Mouse (Mus musculus): ENCODE results near the gene Prpsap1. TPM values are rescaled to one million over a fixed set of nuclear protein-coding genes. Genes with fewer than 3 reads are reported as not detected.
A peak's percentile ranks its signal among the peaks of the same experiment; 100 is the strongest.

Prpsap1 gene
- total and polyA plus RNA-seq, 3 experiments, result 79.8 to 114 (median 114) TPM

GRCm38 (mm10) chr11:116499018-116499417 is 5.0 kb upstream of the Prpsap1 start:
- dilution Hi-C loops (cut with MboI; ENCODE audit: extremely low pct_ligation_motif_present, extremely low pct_unique_long_range_greater_than_20kb, low sequenced_read_pairs) (no loop called here), in situ Hi-C loops (cut with MboI; ENCODE audit: low pct_ligation_motif_present, low pct_unique_long_range_greater_than_20kb, low sequenced_read_pairs) (loop anchor here (5.0 kb wide), 1 partner anchor 33 kb away; the partner anchor contains the start of gene Sphk1)
- Histone ChIP-seq H3K9me3 (replicated peaks; ENCODE audit: low read length) (peaks cover 2% of the 10 kb centered on the region), H3K27ac (ENCODE audit: insufficient read depth, low read depth) (no peak overlapping the region), H3K27me3 (replicated peaks) (no peaks in the 10 kb centered on the region), H3K36me3 (replicated peaks in 1 of 2; ENCODE audit: control insufficient read depth in 1 of 2, insufficient read depth in 1 of 2, low read length in 1 of 2) (no peaks in the 10 kb centered on the region), H3K4me2 (ENCODE audit: insufficient read depth, low read depth, poor library complexity, severe bottlenecking) (no peak overlapping the region), H3K9ac (ENCODE audit: insufficient read depth, low read depth) (no peak overlapping the region), H3K79me2 (replicated peaks; ENCODE audit: control insufficient read depth, extremely low read depth, insufficient read depth, poor library complexity, severe bottlenecking) (no peaks in the 10 kb centered on the region), H3K4me1 (ENCODE audit: control insufficient read depth in 1 of 2, insufficient read depth in 2 of 2) (peaks cover 0 to 26% of the 10 kb centered on the region in 2 experiments; a peak in 2 of 4 replicates), H3K4me3 (replicated peaks in 1 of 3; ENCODE audit: low read depth in 2 of 3, low read length in 2 of 3, poor library complexity in 1 of 3) (no peak overlapping the region)
- DNase-seq (ENCODE audit: extremely low read depth), result no peak
- TF ChIP-seq MYC (IDR thresholded peaks at IDR 0.05; ENCODE audit: low read depth, low read length) (no peak), ETS1 (conservative IDR thresholded peaks at IDR 0.05; ENCODE audit: low read depth, low read length) (no peak), ZNF384 (IDR thresholded peaks at IDR 0.05; ENCODE audit: low read depth, low read length) (peak; percentile 53; the same call in 1 of the 2 replicates)

- Histone ChIP-seq H3K36me3 (replicated peaks in 1 of 2; ENCODE audit: control insufficient read depth in 1 of 2, insufficient read depth in 1 of 2, low read length in 1 of 2) (no peaks in the 10 kb centered on the region), H3K4me2 (ENCODE audit: insufficient read depth, low read depth, poor library complexity, severe bottlenecking) (no peak overlapping the region), H3K4me1 (ENCODE audit: control insufficient read depth in 1 of 2, insufficient read depth in 2 of 2) (peaks cover 0 to 31% of the 10 kb centered on the region in 2 experiments; a peak in 2 of 4 replicates), H3K27ac (ENCODE audit: insufficient read depth, low read depth) (no peak overlapping the region), H3K9me3 (replicated peaks; ENCODE audit: low read length) (peaks cover 2% of the 10 kb centered on the region), H3K79me2 (replicated peaks; ENCODE audit: control insufficient read depth, extremely low read depth, insufficient read depth, poor library complexity, severe bottlenecking) (no peaks in the 10 kb centered on the region), H3K27me3 (replicated peaks) (no peaks in the 10 kb centered on the region), H3K9ac (ENCODE audit: insufficient read depth, low read depth) (no peak overlapping the region), H3K4me3 (replicated peaks in 1 of 3; ENCODE audit: low read depth in 2 of 3, low read length in 2 of 3, poor library complexity in 1 of 3) (no peak overlapping the region)
- dilution Hi-C loops (cut with MboI; ENCODE audit: extremely low pct_ligation_motif_present, extremely low pct_unique_long_range_greater_than_20kb, low sequenced_read_pairs), result no loop called here
- in situ Hi-C loops (cut with MboI; ENCODE audit: low pct_ligation_motif_present, low pct_unique_long_range_greater_than_20kb, low sequenced_read_pairs), result loop anchor here (5.0 kb wide), 1 partner anchor 34 kb away; the partner anchor contains the start of gene Sphk1
- no peak for DNase-seq (ENCODE audit: extremely low read depth)
- no peak for TF ChIP-seq KAT2A (IDR thresholded peaks at IDR 0.05; ENCODE audit: insufficient replicate concordance, low read length)
- TF ChIP-seq HCFC1 (IDR thresholded peaks at IDR 0.05; ENCODE audit: low read depth, low read length), result no peak
- no peak for TF ChIP-seq E2F4 (IDR thresholded peaks at IDR 0.05; ENCODE audit: insufficient replicate concordance, low read depth, low read length)
- no peak for TF ChIP-seq USF1 (IDR thresholded peaks at IDR 0.05; ENCODE audit: low read depth, low read length)
- no peak for TF ChIP-seq NELFE (IDR thresholded peaks at IDR 0.05; ENCODE audit: low read depth, low read length)
- TF ChIP-seq TBP (conservative IDR thresholded peaks at IDR 0.05; ENCODE audit: low read depth, low read length), result no peak
- no peak for TF ChIP-seq JUN (IDR thresholded peaks at IDR 0.05; ENCODE audit: insufficient read depth, low read depth, low read length)
- TF ChIP-seq NRF1 (IDR thresholded peaks at IDR 0.05; ENCODE audit: low read depth, low read length), result no peak
- TF ChIP-seq ZMIZ1 (IDR thresholded peaks at IDR 0.05; ENCODE audit: low read depth, low read length), result no peak
- TF ChIP-seq MEF2A (IDR thresholded peaks at IDR 0.05; ENCODE audit: borderline replicate concordance, low read depth, low read length), result no peak
- no peak for TF ChIP-seq EP300 (IDR thresholded peaks at IDR 0.05; ENCODE audit: low read length)
- no peak for TF ChIP-seq CTCF (conservative IDR thresholded peaks at IDR 0.05 in 1 of 2, IDR thresholded peaks at IDR 0.05 in 1 of 2; ENCODE audit: low read depth in 2 of 2, low read length in 2 of 2)
- no peak for TF ChIP-seq JUND (conservative IDR thresholded peaks at IDR 0.05; ENCODE audit: low read depth, low read length)
- no peak for TF ChIP-seq ZC3H11A (IDR thresholded peaks at IDR 0.05; ENCODE audit: low read depth, low read length)
- no peak for TF ChIP-seq MXI1 (IDR thresholded peaks at IDR 0.05; ENCODE audit: low read depth, low read length)
- TF ChIP-seq ETS1 (conservative IDR thresholded peaks at IDR 0.05; ENCODE audit: low read depth, low read length), result no peak
These were observed 4.6 kb upstream of the Prpsap1 start for GRCm38 (mm10) chr11:116498596-116498995.

Data from CH12.LX (cell line).